Mouse (Mus musculus) layer of hippocampus, adult 11-12 months (tissue): Measurements from ENCODE around the gene Desi1.

Source experiments
- DNase-seq: peaks from one replicate; pipeline ENCODE4 v3.0.0; 2022; ENCODE audit warnings: low spot score

The Desi1 gene

GRCm38 (mm10) chr15:81966062-81966829 is 67.4 kb downstream of the Desi1 start:
- DNase-seq, result no peak

- DNase-seq, result no peak
These were observed 68.6 kb downstream of the Desi1 start for GRCm38 (mm10) chr15:81964980-81965545.

- no peak for DNase-seq
These were observed 69.4 kb downstream of the Desi1 start for GRCm38 (mm10) chr15:81964262-81964661.

- DNase-seq, result no peak
These were observed 72.6 kb downstream of the Desi1 start for GRCm38 (mm10) chr15:81961078-81961451.

GRCm38 (mm10) chr15:81960171-81961077 is 73.2 kb downstream of the Desi1 start, which contains the start of gene Pmm1:
Pmm1 (minus strand) TSS chr15:81960930.
- DNase-seq, result peak; percentile 99

GRCm38 (mm10) chr15:81958906-81959305 is 74.8 kb downstream of the Desi1 start:
- no peak for DNase-seq

- DNase-seq, result no peak
These were observed 76.1 kb downstream of the Desi1 start for GRCm38 (mm10) chr15:81957598-81957997.

GRCm38 (mm10) chr15:81956457-81956856 is 77.2 kb downstream of the Desi1 start:
- peak; percentile 65 for DNase-seq

- no peak for DNase-seq
These were observed 78.2 kb downstream of the Desi1 start for GRCm38 (mm10) chr15:81955414-81955813.

GRCm38 (mm10) chr15:81954716-81955115 is 78.9 kb downstream of the Desi1 start:
- no peak for DNase-seq

GRCm38 (mm10) chr15:81954151-81954583 is 79.5 kb downstream of the Desi1 start:
- no peak for DNase-seq

GRCm38 (mm10) chr15:81952310-81952709 is 81.4 kb downstream of the Desi1 start:
- DNase-seq, result no peak

GRCm38 (mm10) chr15:81951159-81951558 is 82.5 kb downstream of the Desi1 start:
- DNase-seq, result no peak

- DNase-seq, result no peak
These were observed 82.9 kb downstream of the Desi1 start for GRCm38 (mm10) chr15:81950716-81951115.

GRCm38 (mm10) chr15:81949476-81950131 is 84.1 kb downstream of the Desi1 start:
- DNase-seq, result no peak

GRCm38 (mm10) chr15:81949076-81949475 is 84.6 kb downstream of the Desi1 start:
- DNase-seq, result no peak

- no peak for DNase-seq
These were observed 90.4 kb downstream of the Desi1 start for GRCm38 (mm10) chr15:81943176-81943749.
